Mouse (Mus musculus) CH12.LX (cell line): Measurements from ENCODE around the gene Tmem222. TPM values are rescaled to one million over a fixed set of nuclear protein-coding genes. Genes with fewer than 3 reads are reported as not detected.
A peak's percentile ranks its signal among the peaks of the same experiment; 100 is the strongest.

Experiments used
- DNase-seq: peaks from one replicate; pipeline ENCODE4 v3.0.0-alpha.2; 2013; ENCODE audit errors: extremely low read depth
- H3K27ac ChIP-seq: 2 replicates; pipeline ENCODE4 v1.5.1; 2012; ENCODE audit warnings: low read depth, mild to moderate bottlenecking, control low read depth, moderate library complexity; ENCODE audit not compliant: insufficient read depth
- H3K27me3 ChIP-seq: replicated peaks from 2 replicates; pipeline ENCODE3; 2012; ENCODE audit warnings: inconsistent platforms
- H3K36me3 ChIP-seq, 2 experiments: replicated peaks in 1 of 2; 2 replicates each; pipeline versions ENCODE3 to v1.6.1; 2012; ENCODE audit warnings: inconsistent platforms in 1 of 2, low read length in 1 of 2, mild to moderate bottlenecking in 1 of 2, mixed read lengths in 1 of 2, moderate library complexity in 1 of 2; ENCODE audit not compliant: control insufficient read depth in 1 of 2, insufficient read depth in 1 of 2
- H3K4me1 ChIP-seq, 2 experiments: 2 replicates each; pipeline ENCODE4 v1.6.1; 2012; ENCODE audit warnings: inconsistent platforms in 1 of 2, moderate library complexity in 1 of 2; ENCODE audit not compliant: insufficient read depth in 2 of 2, control insufficient read depth in 1 of 2
- H3K4me2 ChIP-seq: 2 replicates; pipeline ENCODE4 v1.6.1; 2012; ENCODE audit warnings: low read depth, mild to moderate bottlenecking, control low read depth; ENCODE audit not compliant: poor library complexity, insufficient read depth, severe bottlenecking
- H3K4me3 ChIP-seq, 3 experiments: fragments of 150-350 bp in 1 of 3; sonication (generic) in 1 of 3; replicated peaks in 1 of 3; 2 replicates each; pipeline versions ENCODE3 to v1.5.1; 2011 to 2012; ENCODE audit warnings: low read depth in 2 of 3, low read length in 2 of 3, mild to moderate bottlenecking in 2 of 3, moderate library complexity in 2 of 3, control low read depth in 1 of 3, improper control_type of control experiment in 1 of 3, inconsistent platforms in 1 of 3, mixed read lengths in 1 of 3; ENCODE audit not compliant: poor library complexity in 1 of 3
- H3K79me2 ChIP-seq: replicated peaks from 2 replicates; pipeline ENCODE4 v1.6.1; 2012; ENCODE audit warnings: mild to moderate bottlenecking, moderate library complexity; ENCODE audit not compliant: control insufficient read depth, poor library complexity, insufficient read depth, severe bottlenecking; ENCODE audit errors: extremely low read depth
- H3K9ac ChIP-seq: 2 replicates; pipeline ENCODE4 v1.6.1; 2012; ENCODE audit warnings: low read depth, mild to moderate bottlenecking, control low read depth, moderate library complexity; ENCODE audit not compliant: insufficient read depth
- H3K9me3 ChIP-seq: replicated peaks from 2 replicates; pipeline ENCODE3; 2012; ENCODE audit warnings: low read length, inconsistent platforms, mixed read lengths
- BHLHE40 ChIP-seq: IDR thresholded peaks from 2 replicates; pipeline ENCODE4 v1.6.1; 2011; ENCODE audit warnings: mild to moderate bottlenecking, low read depth, low read length, improper control_type of control experiment
- CTCF ChIP-seq, 2 experiments: IDR thresholded peaks in 1 of 2; conservative IDR thresholded peaks in 1 of 2; 2 replicates each; pipeline ENCODE4 v1.5.1; 2011 to 2012; ENCODE audit warnings: low read depth in 2 of 2, low read length in 2 of 2, improper control_type of control experiment in 1 of 2, inconsistent platforms in 1 of 2, mild to moderate bottlenecking in 1 of 2, moderate library complexity in 1 of 2
- E2F4 ChIP-seq: IDR thresholded peaks from 2 replicates; pipeline ENCODE4 v1.6.1; 2011; ENCODE audit warnings: low read depth, low read length, improper control_type of control experiment; ENCODE audit not compliant: insufficient replicate concordance
- EP300 ChIP-seq: IDR thresholded peaks from 2 replicates; pipeline ENCODE4 v1.6.1; 2011; ENCODE audit warnings: low read length, improper control_type of control experiment
- IRF4 ChIP-seq: IDR thresholded peaks from 2 replicates; pipeline ENCODE4 v1.6.1; 2014; ENCODE audit warnings: low read depth, mild to moderate bottlenecking, inconsistent platforms, low read length, improper control_type of control experiment
- JUN ChIP-seq: IDR thresholded peaks from 2 replicates; pipeline ENCODE4 v1.6.1; 2011; ENCODE audit warnings: low read depth, mild to moderate bottlenecking, low read length, improper control_type of control experiment, moderate library complexity; ENCODE audit not compliant: insufficient read depth
- JUND ChIP-seq: conservative IDR thresholded peaks from 2 replicates; pipeline ENCODE4 v1.6.1; 2011; ENCODE audit warnings: low read depth, low read length, improper control_type of control experiment
- KAT2A ChIP-seq: IDR thresholded peaks from 2 replicates; pipeline ENCODE4 v1.6.1; 2012; ENCODE audit warnings: low read length, improper control_type of control experiment, inconsistent platforms; ENCODE audit not compliant: insufficient replicate concordance
- MAFK ChIP-seq: IDR thresholded peaks from 2 replicates; pipeline ENCODE4 v1.6.1; 2011; ENCODE audit warnings: low read length, improper control_type of control experiment; ENCODE audit not compliant: insufficient replicate concordance
- MAX ChIP-seq: IDR thresholded peaks from 2 replicates; pipeline ENCODE4 v1.6.1; 2011; ENCODE audit warnings: low read length, improper control_type of control experiment
- MAZ ChIP-seq: IDR thresholded peaks from 2 replicates; pipeline ENCODE4 v1.6.1; 2012; ENCODE audit warnings: low read depth, mild to moderate bottlenecking, inconsistent platforms, low read length, improper control_type of control experiment, moderate library complexity
- MYC ChIP-seq: IDR thresholded peaks from 2 replicates; pipeline ENCODE4 v1.6.1; 2011; ENCODE audit warnings: low read depth, mild to moderate bottlenecking, improper control_type of control experiment, low read length
- NELFE ChIP-seq: IDR thresholded peaks from 2 replicates; pipeline ENCODE4 v1.6.1; 2011; ENCODE audit warnings: low read depth, low read length, improper control_type of control experiment
- NRF1 ChIP-seq: IDR thresholded peaks from 2 replicates; pipeline ENCODE4 v1.6.1; 2014; ENCODE audit warnings: low read depth, mild to moderate bottlenecking, inconsistent platforms, low read length, improper control_type of control experiment, moderate library complexity
- PAX5 ChIP-seq: IDR thresholded peaks from 2 replicates; pipeline ENCODE4 v1.6.1; 2012; ENCODE audit warnings: low read length, inconsistent platforms, mixed read lengths
- POLR2A ChIP-seq: IDR thresholded peaks from 2 replicates; pipeline ENCODE4 v1.6.1; 2011; ENCODE audit warnings: low read depth, mild to moderate bottlenecking, improper control_type of control experiment, low read length
- POLR2AphosphoS2 ChIP-seq: IDR thresholded peaks from 2 replicates; pipeline ENCODE4 v1.6.1; 2011; ENCODE audit warnings: low read depth, low read length, improper control_type of control experiment
- RAD21 ChIP-seq: IDR thresholded peaks from 2 replicates; pipeline ENCODE4 v1.6.1; 2011; ENCODE audit warnings: low read depth, mild to moderate bottlenecking, low read length, improper control_type of control experiment, moderate library complexity
- SMC3 ChIP-seq: IDR thresholded peaks from 2 replicates; pipeline ENCODE4 v1.6.1; 2011; ENCODE audit warnings: low read depth, low read length, improper control_type of control experiment
- TCF12 ChIP-seq: IDR thresholded peaks from 2 replicates; pipeline ENCODE4 v1.6.1; 2014; ENCODE audit warnings: low read depth, mild to moderate bottlenecking, inconsistent platforms, low read length, improper control_type of control experiment
- USF2 ChIP-seq: conservative IDR thresholded peaks from 2 replicates; pipeline ENCODE4 v1.6.1; 2011; ENCODE audit warnings: low read depth, low read length, improper control_type of control experiment
- ZC3H11A ChIP-seq: IDR thresholded peaks from 2 replicates; pipeline ENCODE4 v1.6.1; 2012; ENCODE audit warnings: low read depth, mild to moderate bottlenecking, inconsistent platforms, low read length, improper control_type of control experiment
- dilution Hi-C: fragments of 300-500 bp; cut with MboI; formaldehyde crosslinking; loops from 2 replicates; pipeline ENCODE4 v1.14.3; 2020; ENCODE audit warnings: low sequenced_read_pairs; ENCODE audit not compliant: extremely low pct_unique_long_range_greater_than_20kb, extremely low pct_ligation_motif_present
- in situ Hi-C: fragments of 300-500 bp; cut with MboI; formaldehyde crosslinking; loops from 3 replicates; pipeline ENCODE4 v1.14.3; 2019; ENCODE audit warnings: low sequenced_read_pairs, low pct_ligation_motif_present, low pct_unique_long_range_greater_than_20kb, mixed read lengths
- polyA plus RNA-seq: library from polyadenylated mRNA; unstranded; fragments of >175 nt; gene quantifications from 2 replicates; pipeline ENCODE4 v1.2.1, GENCODE M21; 2012; ENCODE audit warnings: low read depth; ENCODE audit not compliant: insufficient read length
- total RNA-seq, 2 experiments: library from RNA; depleted of rRNA; stranded (reverse); fragments of 300-350 nt in 1 of 2; fragments of >200 nt in 1 of 2; gene quantifications; 2 replicates each; pipeline ENCODE4 v1.2.3; 2012 to 2014

Gene Tmem222
- total and polyA plus RNA-seq, 3 experiments, result 64.8 to 95.7 (median 73.2) TPM

GRCm38 (mm10) chr4:133314896-133315295 lies 37.3 kb upstream of the Tmem222 start:
- DNase-seq, result no peak
- Histone ChIP-seq H3K27ac (no peak overlapping the region), H3K4me2 (no peak overlapping the region), H3K27me3 (no peaks in the 10 kb centered on the region), H3K9me3 (no peaks in the 10 kb centered on the region), H3K9ac (no peak overlapping the region), H3K36me3 (peaks cover 2 to 20% of the 10 kb centered on the region in 2 experiments), H3K79me2 (no peaks in the 10 kb centered on the region), H3K4me3 (no peak overlapping the region), H3K4me1 (no peaks in the 10 kb centered on the region)
- TF ChIP-seq E2F4 (no peak), BHLHE40 (no peak), MAX (no peak), NELFE (no peak), POLR2AphosphoS2 (no peak), KAT2A (no peak), NRF1 (no peak), JUN (no peak), TCF12 (no peak), EP300 (no peak), CTCF (conservative IDR thresholded peaks at IDR 0.05 in 1 of 2, IDR thresholded peaks at IDR 0.05 in 1 of 2; ENCODE audit: low read depth in 2 of 2, low read length in 2 of 2) (no peak), MAZ (no peak), JUND (no peak), ZC3H11A (no peak), SMC3 (no peak), USF2 (no peak)
- dilution Hi-C loops (no loop called here), in situ Hi-C loops (no loop called here)

DNA sequence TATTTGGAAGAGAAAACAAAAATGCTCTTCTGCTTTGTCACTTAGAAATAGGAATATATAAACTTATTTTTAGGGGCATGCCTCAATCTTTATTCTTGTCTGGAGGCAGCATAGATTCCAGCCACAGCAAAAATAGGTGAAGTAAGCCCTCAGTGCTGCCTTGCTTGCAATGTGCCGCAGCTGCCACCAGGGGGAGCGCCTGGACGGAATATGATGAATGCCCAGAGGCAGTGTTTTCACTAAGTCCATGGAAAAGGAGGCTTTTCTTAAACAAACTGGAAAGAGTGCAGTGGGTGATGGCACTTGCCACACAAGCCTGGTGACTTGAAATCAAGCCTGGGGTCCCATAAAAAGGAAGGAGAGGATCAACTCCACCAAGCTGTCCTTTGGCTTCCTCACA lies 32.4 kb upstream of the Tmem222 start:
- no peak overlapping the region for H3K9ac ChIP-seq
- H3K4me1 ChIP-seq, result no peaks in the 10 kb centered on the region
- peaks cover 1 to 36% of the 10 kb centered on the region in 2 experiments for H3K36me3 ChIP-seq
- no peak overlapping the region for H3K4me3 ChIP-seq
- no peaks in the 10 kb centered on the region for H3K9me3 ChIP-seq
- no peaks in the 10 kb centered on the region for H3K79me2 ChIP-seq
- dilution Hi-C loops, result no loop called here
- in situ Hi-C loops, result loop anchor here (5.0 to 10.0 kb wide), 3 partner anchors 37 to 305 kb away; no protein-coding TSS in a partner anchor
- no peak overlapping the region for H3K4me2 ChIP-seq
- peak; percentile 75 for DNase-seq
- TF ChIP-seq JUN (no peak), RAD21 (peak; percentile 85), CTCF (conservative IDR thresholded peaks at IDR 0.05 in 1 of 2, IDR thresholded peaks at IDR 0.05 in 1 of 2; ENCODE audit: low read depth in 2 of 2, low read length in 2 of 2) (peak; percentile 85 to 96), SMC3 (peak; percentile 90), MAFK (0 out of 2 replicates have a peak, but pooled peaks have one; percentile 15), POLR2A (no peak), MYC (0 out of 2 replicates have a peak, but pooled peaks have one; percentile 34), PAX5 (no peak), NRF1 (0 out of 2 replicates have a peak, but pooled peaks have one; percentile 20), IRF4 (0 out of 2 replicates have a peak, but pooled peaks have one; percentile 8)
- H3K27ac ChIP-seq, result no peak overlapping the region
- no peaks in the 10 kb centered on the region for H3K27me3 ChIP-seq
